Mouse (Mus musculus) kidney, embryonic 14.5 days (tissue): Measurements from ENCODE around the gene Tmprss6. TPM values are rescaled to one million over a fixed set of nuclear protein-coding genes. Genes with fewer than 3 reads are reported as not detected.

ENCODE experiments used
- ATAC-seq: fragments of 200-750 bp; cut with Nextera tagmentation; 2 replicates; pipeline ENCODE4 v1.8.0; 2017; ENCODE audit warnings: moderate number of reproducible peaks, mild to moderate bottlenecking, moderate TSS enrichment, moderate library complexity; ENCODE audit not compliant: low FRiP score, low TSS enrichment
- H3K27ac ChIP-seq: fragments of 300-500 bp; sonication (generic); 2 replicates; pipeline ENCODE4 v1.5.1; 2014; ENCODE audit warnings: low read depth, mild to moderate bottlenecking, low read length, moderate library complexity, mixed read lengths
- H3K27me3 ChIP-seq: fragments of 300-500 bp; sonication (generic); 2 replicates; pipeline ENCODE4 v1.6.1; 2014; ENCODE audit warnings: mild to moderate bottlenecking, low read length; ENCODE audit not compliant: control insufficient read depth, insufficient read depth
- H3K36me3 ChIP-seq: fragments of 300-500 bp; sonication (generic); 2 replicates; pipeline ENCODE4 v1.6.1; 2014; ENCODE audit warnings: low read length, mixed read lengths; ENCODE audit not compliant: control insufficient read depth, insufficient read depth
- H3K4me1 ChIP-seq: fragments of 300-500 bp; sonication (generic); 2 replicates; pipeline ENCODE4 v1.6.1; 2014; ENCODE audit warnings: low read length, mixed read lengths; ENCODE audit not compliant: control insufficient read depth, insufficient read depth
- H3K4me2 ChIP-seq: fragments of 300-500 bp; sonication (generic); replicated peaks from 2 replicates; pipeline ENCODE4 v1.6.1; 2014; ENCODE audit warnings: low read depth, mild to moderate bottlenecking, low read length
- H3K4me3 ChIP-seq: fragments of 300-500 bp; sonication (generic); 2 replicates; pipeline ENCODE4 v1.5.1; 2014; ENCODE audit warnings: mild to moderate bottlenecking, low read length
- H3K9ac ChIP-seq: fragments of 300-500 bp; sonication (generic); 2 replicates; pipeline ENCODE4 v1.6.1; 2014; ENCODE audit warnings: low read depth, mild to moderate bottlenecking, low read length, moderate library complexity
- H3K9me3 ChIP-seq: fragments of 300-500 bp; sonication (generic); 2 replicates; pipeline ENCODE4 v1.6.1; 2016; ENCODE audit warnings: low read length; ENCODE audit not compliant: control insufficient read depth
- WGBS: fragments of 180-500 bp; shearing (Covaris S2); extraction: QIAGEN DNeasy Blood & Tissue Kit; methylation state at CpG from one replicate; pipeline ENCODE4 v1.1.7; 2014; 5-methylcytosine and 5-hydroxymethylcytosine counted together
- polyA plus RNA-seq: library from polyadenylated mRNA; unstranded; fragments of >200 nt; fragmentation: Nextera tagmentation; extraction: Ambion mirVana; gene quantifications from 2 replicates; pipeline ENCODE4 v1.2.1, GENCODE M21; 2014

The Tmprss6 gene
- polyA plus RNA-seq, 1 experiment from 2014 or later = 0.34 TPM

DNA sequence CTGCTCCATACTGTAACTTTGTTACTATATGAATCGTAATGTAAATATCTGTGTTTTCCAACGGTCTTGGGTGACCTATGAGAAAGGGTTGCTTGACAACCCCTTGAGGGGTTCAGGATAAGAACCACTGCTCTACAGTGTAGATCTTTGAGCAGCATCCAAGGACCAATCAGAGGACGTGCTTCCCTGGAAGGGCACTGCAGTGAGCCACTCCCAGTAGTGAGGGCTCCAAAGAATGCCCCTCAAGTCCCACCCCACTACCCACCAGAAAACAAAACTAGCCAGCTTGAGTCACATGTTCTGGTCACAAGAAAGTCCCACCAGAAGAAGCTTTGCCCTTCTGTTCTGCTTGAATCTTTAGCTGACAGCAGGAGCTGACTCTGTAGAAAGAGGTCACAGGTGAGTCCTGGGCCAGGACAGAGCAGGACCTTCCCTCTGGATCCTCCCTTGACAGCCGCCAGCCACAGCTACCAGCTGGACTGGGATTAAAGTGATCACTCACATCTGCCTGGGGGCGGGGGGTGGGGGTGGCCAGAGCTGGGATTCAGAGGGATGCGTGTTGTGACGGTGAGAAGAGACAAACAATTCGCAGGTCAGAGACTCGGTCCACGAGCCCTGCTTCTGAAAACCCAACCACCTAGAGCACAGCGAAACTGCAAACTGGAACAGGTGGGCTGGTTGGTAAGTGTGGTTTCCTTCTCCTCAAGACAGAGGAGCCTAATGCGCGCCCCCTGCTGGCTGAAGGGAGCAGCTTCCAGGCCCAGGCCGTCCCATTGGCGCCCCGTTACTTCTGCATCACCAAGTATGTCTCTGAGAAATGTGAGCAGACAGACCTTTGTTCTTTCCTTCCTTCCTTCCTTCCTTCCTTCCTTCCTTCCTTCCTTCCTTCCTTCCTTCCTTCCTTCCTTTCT, 46.1 kb downstream of the Tmprss6 start:
- H3K4me1 ChIP-seq = peaks cover 6% of the 10 kb centered on the region; the same call in 1 of the 2 replicates
- no peak overlapping the region for H3K27ac ChIP-seq
- H3K9ac ChIP-seq = no peak overlapping the region
- H3K36me3 ChIP-seq = no peaks in the 10 kb centered on the region
- no peak overlapping the region for H3K4me3 ChIP-seq
- no peaks in the 10 kb centered on the region for H3K9me3 ChIP-seq
- 21% methylated on average over 16 of the region's 16 CpGs for WGBS
- no peaks in the 10 kb centered on the region for H3K27me3 ChIP-seq
- peak; percentile 72 for ATAC-seq
- peak overlapping the region; percentile 24; the same call in 1 of the 2 replicates for H3K4me2 ChIP-seq

DNA sequence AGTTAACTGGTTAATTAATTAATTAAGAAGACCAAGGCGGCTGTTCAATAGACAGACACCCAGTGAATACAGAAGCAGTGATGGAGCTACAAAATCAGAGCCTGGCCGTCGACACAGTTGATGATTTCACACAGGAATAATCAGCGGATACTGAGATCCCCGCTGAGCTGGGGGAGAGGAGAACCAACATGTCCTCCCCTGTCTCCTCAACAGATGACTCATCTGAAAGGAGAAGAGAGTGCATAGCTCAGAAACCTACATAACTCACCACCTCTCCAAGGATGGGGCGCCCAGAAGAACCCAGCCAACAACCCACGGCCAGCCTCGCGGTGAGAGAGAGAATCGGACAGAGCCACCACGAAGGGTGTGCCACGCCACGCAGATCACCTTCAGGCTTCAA, 48.0 kb downstream of the Tmprss6 start:
- no peaks in the 10 kb centered on the region for H3K36me3 ChIP-seq
- no peak overlapping the region for H3K4me2 ChIP-seq
- no peak overlapping the region for H3K9ac ChIP-seq
- peaks cover 12% of the 10 kb centered on the region; the same call in 1 of the 2 replicates for H3K4me1 ChIP-seq
- no peaks in the 10 kb centered on the region for H3K9me3 ChIP-seq
- WGBS = 88% methylated on average over 13 of the region's 13 CpGs
- H3K4me3 ChIP-seq = no peak overlapping the region
- no peak for ATAC-seq
- no peak overlapping the region for H3K27ac ChIP-seq
- no peaks in the 10 kb centered on the region for H3K27me3 ChIP-seq

DNA sequence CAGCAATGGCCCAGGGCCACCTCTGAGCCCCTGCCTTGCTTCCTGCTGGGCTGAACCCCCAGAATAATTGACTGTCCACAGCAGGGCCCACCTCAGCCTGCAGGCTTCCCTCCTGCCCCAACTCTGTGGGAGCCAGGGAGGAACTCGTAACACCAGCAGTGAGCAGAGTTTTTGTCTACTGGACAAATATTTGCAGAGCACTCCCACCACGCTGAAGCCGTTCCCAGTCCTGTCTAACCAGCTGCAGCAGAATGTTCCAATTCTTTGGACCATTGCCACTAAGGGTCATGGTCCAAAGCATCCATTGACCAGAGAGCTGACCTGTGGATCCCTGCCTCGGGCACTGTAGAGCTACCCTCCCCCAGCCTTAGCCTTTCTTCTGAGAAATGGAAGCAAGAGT, 51.5 kb downstream of the Tmprss6 start:
- peaks cover 7% of the 10 kb centered on the region; the same call in 1 of the 2 replicates for H3K4me1 ChIP-seq
- ATAC-seq = peak; percentile 65; the same call in 1 of the 2 replicates
- peak overlapping the region; percentile 18; the same call in 1 of the 2 replicates for H3K9ac ChIP-seq
- no peaks in the 10 kb centered on the region; the same call in 1 of the 2 replicates for H3K36me3 ChIP-seq
- 6% methylated on average over 4 of the region's 4 CpGs for WGBS
- no peak overlapping the region; the same call in 1 of the 2 replicates for H3K4me2 ChIP-seq
- H3K9me3 ChIP-seq = no peaks in the 10 kb centered on the region
- no peaks in the 10 kb centered on the region for H3K27me3 ChIP-seq
- peak overlapping the region; percentile 81; the same call in 1 of the 2 replicates for H3K27ac ChIP-seq
- H3K4me3 ChIP-seq = no peak overlapping the region

DNA sequence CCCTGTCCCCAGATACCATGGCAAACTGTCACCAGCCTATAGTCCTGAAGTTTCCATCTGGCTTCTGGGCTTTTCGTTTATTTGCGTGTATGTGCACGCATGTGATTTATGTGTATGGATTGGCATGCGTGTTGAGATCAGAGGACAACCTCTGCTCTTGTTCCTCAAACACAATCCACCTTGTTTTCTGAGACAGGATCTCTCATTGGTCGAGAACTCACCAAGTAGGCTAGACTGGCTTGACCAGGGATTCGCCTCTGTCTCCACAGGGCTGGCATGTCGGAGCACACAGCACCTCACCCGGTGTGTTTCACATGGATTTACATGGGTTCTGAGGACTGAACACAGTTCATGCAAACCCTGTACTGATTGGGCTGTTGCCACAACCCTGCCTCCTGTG, 54.3 kb downstream of the Tmprss6 start:
- Histone ChIP-seq H3K36me3 (no peaks in the 10 kb centered on the region; the same call in 1 of the 2 replicates), H3K4me1 (peaks cover 14% of the 10 kb centered on the region), H3K4me3 (no peak overlapping the region), H3K27ac (no peak overlapping the region), H3K27me3 (peaks cover 18% of the 10 kb centered on the region), H3K9ac (no peak overlapping the region), H3K9me3 (no peaks in the 10 kb centered on the region), H3K4me2 (no peak overlapping the region)
- no peak for ATAC-seq
- 89% methylated on average over 8 of the region's 8 CpGs for WGBS

DNA sequence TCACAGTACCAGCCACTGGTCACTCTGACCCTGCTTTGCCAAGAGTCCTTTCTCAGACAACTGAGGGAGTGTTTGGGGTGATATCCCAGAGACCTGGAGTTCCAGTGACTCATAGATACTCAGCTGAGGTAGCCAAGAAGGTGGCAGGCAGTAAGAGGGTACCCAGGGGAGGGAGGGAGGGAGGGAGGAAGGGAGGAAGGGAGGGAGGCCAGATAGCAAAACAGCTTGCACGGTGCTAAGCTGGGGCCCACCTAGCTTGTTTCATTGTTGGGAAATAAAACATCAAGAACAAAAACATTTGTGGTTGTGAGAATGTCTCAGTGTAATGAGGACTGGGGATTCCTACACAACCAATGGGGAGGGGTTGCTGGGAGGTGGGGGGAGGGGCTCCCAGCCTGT, 54.7 kb downstream of the Tmprss6 start:
- Histone ChIP-seq H3K4me1 (peaks cover 14% of the 10 kb centered on the region), H3K27me3 (peaks cover 23% of the 10 kb centered on the region), H3K27ac (no peak overlapping the region), H3K36me3 (no peaks in the 10 kb centered on the region; the same call in 1 of the 2 replicates), H3K9me3 (no peaks in the 10 kb centered on the region), H3K9ac (no peak overlapping the region), H3K4me3 (no peak overlapping the region), H3K4me2 (no peak overlapping the region)
- 46% methylated on average over 1 of the region's 1 CpGs for WGBS
- no peak for ATAC-seq

DNA sequence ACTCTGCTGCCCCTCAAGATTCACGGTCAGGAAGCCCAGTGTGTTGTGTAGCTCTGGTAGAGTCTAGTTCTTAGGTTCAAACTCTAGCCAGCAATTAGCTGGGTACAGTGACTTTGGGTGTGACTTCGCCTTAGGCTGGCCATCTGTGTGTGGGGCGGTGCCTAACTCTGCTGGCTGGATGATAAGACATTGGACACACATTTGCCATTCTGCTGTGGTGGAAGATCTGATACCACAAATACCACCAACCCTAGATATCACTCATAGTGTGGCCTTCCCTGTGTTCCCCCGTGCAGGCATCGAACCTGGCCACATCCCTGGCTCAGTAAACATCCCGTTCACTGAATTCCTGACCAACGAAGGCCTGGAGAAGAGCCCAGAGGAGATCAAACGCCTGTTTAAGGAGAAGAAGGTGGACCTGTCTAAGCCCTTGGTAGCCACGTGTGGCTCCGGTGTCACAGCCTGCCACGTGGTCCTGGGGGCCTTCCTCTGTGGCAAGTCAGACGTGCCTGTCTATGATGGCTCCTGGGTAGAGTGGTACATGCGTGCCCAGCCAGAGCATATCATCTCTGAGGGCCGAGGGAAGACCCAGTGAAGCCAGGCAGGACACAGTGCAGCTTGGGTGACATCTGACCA, 55.2 kb downstream of the Tmprss6 start:
- Histone ChIP-seq H3K4me1 (peaks cover 14% of the 10 kb centered on the region), H3K27me3 (peaks cover 28% of the 10 kb centered on the region), H3K9ac (no peak overlapping the region), H3K27ac (no peak overlapping the region), H3K36me3 (no peaks in the 10 kb centered on the region; the same call in 1 of the 2 replicates), H3K9me3 (no peaks in the 10 kb centered on the region), H3K4me3 (no peak overlapping the region), H3K4me2 (no peak overlapping the region)
- no peak for ATAC-seq
- 86% methylated on average over 14 of the region's 14 CpGs for WGBS

DNA sequence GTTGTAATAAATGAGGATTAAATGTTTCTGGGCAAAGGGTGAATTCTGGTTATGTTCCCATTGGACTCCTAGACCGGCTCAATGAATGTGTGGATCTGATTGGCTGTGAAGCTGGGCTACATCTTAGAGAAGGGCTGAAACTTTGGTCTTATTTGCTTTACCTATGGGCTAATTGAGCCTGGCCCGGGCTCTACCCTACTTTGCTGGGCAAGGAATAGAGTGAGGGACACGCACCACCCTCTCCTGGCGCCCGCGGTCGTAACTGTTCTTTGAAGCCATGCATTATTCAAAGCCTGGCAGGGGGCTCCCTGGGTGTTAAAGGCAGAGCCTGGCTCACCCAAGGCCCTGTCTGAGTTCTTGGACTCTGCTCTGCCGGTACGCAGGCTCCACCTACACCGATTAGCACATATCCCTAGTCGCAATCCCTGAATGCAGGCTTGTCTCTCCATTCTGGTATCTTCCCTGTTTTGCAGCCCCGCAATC, 58.8 kb downstream of the Tmprss6 start:
- WGBS = 10% methylated on average over 12 of the region's 12 CpGs
- H3K36me3 ChIP-seq = no peaks in the 10 kb centered on the region; the same call in 1 of the 2 replicates
- no peaks in the 10 kb centered on the region for H3K9me3 ChIP-seq
- peak overlapping the region; percentile 1; the same call in 1 of the 2 replicates for H3K9ac ChIP-seq
- peaks cover 19% of the 10 kb centered on the region for H3K4me1 ChIP-seq
- peak overlapping the region; percentile 28 for H3K4me3 ChIP-seq
- H3K27me3 ChIP-seq = peaks cover 28% of the 10 kb centered on the region
- H3K4me2 ChIP-seq = peak overlapping the region; percentile 35
- no peak for ATAC-seq
- H3K27ac ChIP-seq = no peak overlapping the region

DNA sequence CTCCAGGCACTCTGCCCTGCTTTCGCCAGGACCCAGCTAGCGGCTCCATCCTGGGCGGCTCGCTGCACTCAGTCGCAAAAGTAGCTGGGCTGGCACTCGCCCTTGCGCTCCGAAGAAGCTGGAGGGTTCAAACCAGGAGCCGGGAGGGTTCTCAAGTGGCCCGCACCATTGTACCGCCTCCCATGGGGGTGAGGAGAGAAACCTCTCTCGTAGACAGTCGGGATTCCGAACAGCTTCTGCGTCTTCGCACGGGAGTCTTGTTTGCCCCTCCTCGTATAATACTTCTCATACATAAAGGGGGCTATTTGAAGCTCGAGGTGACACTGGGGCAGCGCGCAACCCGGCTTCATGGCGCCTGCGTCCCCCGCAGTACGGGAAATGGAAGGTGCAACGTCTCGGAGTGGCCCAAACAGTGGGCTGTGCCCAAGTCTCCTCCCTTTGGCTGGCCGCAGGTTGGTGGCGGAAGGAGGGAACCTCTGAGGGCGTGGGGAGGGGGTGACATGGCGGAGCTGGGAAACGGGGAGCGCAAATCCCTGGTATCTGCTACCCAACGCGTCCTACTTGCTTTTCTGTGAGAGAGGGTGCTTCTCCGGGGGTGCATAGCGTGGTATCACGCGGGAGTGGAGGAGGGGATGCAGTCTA, 62.0 kb downstream of the Tmprss6 start, which contains the start of gene Mpst:
Gene Mpst, plus strand, starts transcription at position 124 of the 642 bp plus-strand sequence.
- peak within 1 kb of the TSS; percentile 93 for H3K4me2 ChIP-seq
- H3K36me3 ChIP-seq = no peaks in the 10 kb centered on the region
- peaks cover 32% of the 10 kb centered on the region for H3K4me1 ChIP-seq
- H3K9me3 ChIP-seq = no peaks in the 10 kb centered on the region
- H3K27me3 ChIP-seq = peaks cover 28% of the 10 kb centered on the region
- peak; percentile 82 for ATAC-seq
- H3K9ac ChIP-seq = peak within 1 kb of the TSS; percentile 64
- peak within 1 kb of the TSS; percentile 66 for H3K4me3 ChIP-seq
- WGBS = under 1% methylated on average over 40 of the region's 40 CpGs
- H3K27ac ChIP-seq = peak within 1 kb of the TSS; percentile 91
